Mouse (Mus musculus) liver, embryonic 14.5 days (tissue): ENCODE results near the gene Sppl3. TPM values are rescaled to one million over a fixed set of nuclear protein-coding genes. Genes with fewer than 3 reads are reported as not detected.

ENCODE experiments used
- ATAC-seq: fragments of 200-750 bp; cut with Nextera tagmentation; 2 replicates; pipeline ENCODE4 v1.8.0; 2017; ENCODE audit warnings: moderate number of reproducible peaks, mild to moderate bottlenecking, moderate library complexity; ENCODE audit not compliant: insufficient read depth
- DNase-seq, 3 experiments: peaks; one replicate each; pipeline ENCODE4 v3.0.0-alpha.2; 2012 to 2013; ENCODE audit warnings: low read depth in 3 of 3, low spot score in 3 of 3
- H3K27ac ChIP-seq: fragments of 300-500 bp; sonication (generic); 2 replicates; pipeline ENCODE4 v1.5.1; 2014; ENCODE audit warnings: moderate library complexity, mild to moderate bottlenecking, control low read depth, inconsistent platforms
- H3K27me3 ChIP-seq: fragments of 300-500 bp; sonication (generic); 2 replicates; pipeline ENCODE4 v1.6.1; 2014; ENCODE audit warnings: mild to moderate bottlenecking, low read length, moderate library complexity; ENCODE audit not compliant: control insufficient read depth, insufficient read depth
- H3K36me3 ChIP-seq: fragments of 300-500 bp; sonication (generic); replicated peaks from 2 replicates; pipeline ENCODE4 v1.6.1; 2014; ENCODE audit warnings: low read depth; ENCODE audit not compliant: control insufficient read depth, insufficient read depth
- H3K4me1 ChIP-seq, 2 experiments: fragments of 200-500 bp in 1 of 2; fragments of 300-500 bp in 1 of 2; sonication (generic) in 1 of 2; replicated peaks; 2 replicates each; pipeline ENCODE4 v1.6.1; 2012 to 2014; ENCODE audit warnings: antibody characterized with exemption in 1 of 2, inconsistent platforms in 1 of 2, low read length in 1 of 2; ENCODE audit not compliant: control insufficient read depth in 2 of 2, insufficient read depth in 2 of 2
- H3K4me2 ChIP-seq: fragments of 300-500 bp; sonication (generic); 2 replicates; pipeline ENCODE4 v1.6.1; 2014; ENCODE audit warnings: low read depth, mild to moderate bottlenecking, control low read depth, moderate library complexity
- H3K4me3 ChIP-seq, 2 experiments: fragments of 200-500 bp in 1 of 2; fragments of 300-500 bp in 1 of 2; sonication (generic) in 1 of 2; 2 replicates each; pipeline ENCODE4 v1.5.1; 2012 to 2014; ENCODE audit warnings: low read depth in 2 of 2, low read length in 2 of 2, mild to moderate bottlenecking in 2 of 2, control low read depth in 1 of 2, inconsistent platforms in 1 of 2, moderate library complexity in 1 of 2; ENCODE audit not compliant: insufficient read depth in 1 of 2
- H3K9ac ChIP-seq: fragments of 300-500 bp; sonication (generic); replicated peaks from 2 replicates; pipeline ENCODE4 v1.6.1; 2014; ENCODE audit warnings: mild to moderate bottlenecking, control low read depth, moderate library complexity
- H3K9me3 ChIP-seq: fragments of 300-500 bp; sonication (generic); 2 replicates; pipeline ENCODE4 v1.6.1; 2016; ENCODE audit warnings: low read length, mixed read lengths; ENCODE audit not compliant: control insufficient read depth
- CTCF ChIP-seq: IDR thresholded peaks from 2 replicates; pipeline ENCODE4 v1.5.1; 2016; ENCODE audit warnings: antibody characterized with exemption, low read depth, control low read depth
- EP300 ChIP-seq: IDR thresholded peaks from 2 replicates; pipeline ENCODE4 v1.6.1; 2016; ENCODE audit warnings: antibody characterized with exemption, low read depth
- WGBS: fragments of 180-500 bp; shearing (Covaris S2); extraction: QIAGEN DNeasy Blood & Tissue Kit; methylation state at CpG from one replicate; pipeline ENCODE4 v1.1.7; 2014; ENCODE audit not compliant: insufficient replicate concordance; 5-methylcytosine and 5-hydroxymethylcytosine counted together
- polyA plus RNA-seq, 2 experiments: library from polyadenylated mRNA; depleted of rRNA in 1 of 2; stranded (reverse) in 1 of 2; unstranded in 1 of 2; fragments of >200 nt; fragmentation: Nextera tagmentation in 1 of 2; extraction: Ambion mirVana in 1 of 2; gene quantifications; 2 replicates each; pipeline versions ENCODE4 v1.2.1 to v1.2.3; 2012 to 2014

The Sppl3 gene
- polyA plus RNA-seq, 2 experiments = 5.4 to 17.2 TPM

DNA sequence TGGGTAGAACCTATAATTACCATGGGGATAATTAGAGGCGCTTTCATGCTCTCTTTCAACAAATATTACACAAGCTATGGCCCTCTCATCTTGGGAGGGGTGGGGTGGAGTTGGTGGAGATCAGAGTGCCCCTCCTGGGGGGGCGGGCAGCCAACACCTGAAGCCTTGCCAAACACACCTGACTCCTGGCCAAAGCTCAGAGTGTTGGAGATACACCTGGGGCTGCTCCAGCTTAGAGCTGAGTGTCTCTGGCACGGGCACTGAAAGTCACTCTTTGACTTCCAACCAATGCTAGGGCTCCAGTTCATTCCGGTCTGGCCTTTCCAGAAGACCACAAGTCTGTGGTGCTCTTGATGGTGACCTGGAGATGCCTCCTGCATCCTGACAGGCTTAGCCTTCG lies 3.2 kb upstream of the Sppl3 start:
- no peak for TF ChIP-seq EP300
- TF ChIP-seq CTCF = no peak
- 73% methylated on average over 5 of the region's 5 CpGs for WGBS
- Histone ChIP-seq H3K27me3 (no peaks in the 10 kb centered on the region), H3K9me3 (no peaks in the 10 kb centered on the region), H3K36me3 (no peaks in the 10 kb centered on the region), H3K4me1 (peaks cover 15 to 25% of the 10 kb centered on the region in 2 experiments), H3K4me2 (no peak overlapping the region), H3K4me3 (no peak overlapping the region), H3K9ac (no peak overlapping the region), H3K27ac (no peak overlapping the region)
- no peak for DNase-seq
- ATAC-seq = no peak

GRCm38 (mm10) chr5:115008307-115008706 lies 2.6 kb upstream of the Sppl3 start:
- Histone ChIP-seq H3K9me3 (no peaks in the 10 kb centered on the region), H3K4me1 (peaks cover 21 to 28% of the 10 kb centered on the region in 2 experiments), H3K4me3 (no peak overlapping the region), H3K9ac (no peak overlapping the region), H3K27ac (no peak overlapping the region), H3K4me2 (no peak overlapping the region), H3K36me3 (no peaks in the 10 kb centered on the region), H3K27me3 (no peaks in the 10 kb centered on the region)
- ATAC-seq (no peak), DNase-seq (no peak)
- 30% methylated on average over 7 of the region's 7 CpGs for WGBS
- TF ChIP-seq EP300 (no peak), CTCF (no peak)

- Histone ChIP-seq H3K27me3 (no peaks in the 10 kb centered on the region), H3K9me3 (no peaks in the 10 kb centered on the region), H3K9ac (no peak overlapping the region), H3K27ac (no peak overlapping the region), H3K4me1 (peaks cover 27 to 32% of the 10 kb centered on the region in 2 experiments), H3K4me2 (no peak overlapping the region), H3K4me3 (no peak overlapping the region), H3K36me3 (no peaks in the 10 kb centered on the region)
- DNase-seq (no peak), ATAC-seq (no peak)
- 84% methylated on average over 6 of the region's 6 CpGs for WGBS
- TF ChIP-seq CTCF (no peak), EP300 (no peak)
These were observed 1.8 kb upstream of the Sppl3 start for GRCm38 (mm10) chr5:115009143-115009542.

GRCm38 (mm10) chr5:115009961-115010360 lies 976 bp upstream of the Sppl3 start:
- Histone ChIP-seq H3K4me1 (peaks cover 33 to 38% of the 10 kb centered on the region in 2 experiments), H3K4me3 (peak overlapping the region in 1 of 2 experiments; percentile 85; a peak in 2 of 4 replicates), H3K27me3 (no peaks in the 10 kb centered on the region), H3K27ac (no peak overlapping the region), H3K4me2 (peak overlapping the region; percentile 99), H3K9me3 (no peaks in the 10 kb centered on the region), H3K36me3 (no peaks in the 10 kb centered on the region), H3K9ac (peak overlapping the region; percentile 78; the same call in 1 of the 2 replicates)
- TF ChIP-seq EP300 = no peak
- no peak for TF ChIP-seq CTCF
- no peak for ATAC-seq
- 20% methylated on average over 3 of the region's 3 CpGs for WGBS
- DNase-seq = no peak

- under 1% methylated on average over 51 of the region's 57 CpGs for WGBS
- H3K4me1 ChIP-seq = peaks cover 39 to 44% of the 10 kb centered on the region in 2 experiments
- DNase-seq = no peak
These were observed 231 bp downstream of the Sppl3 start for GRCm38 (mm10) chr5:115011217-115011518.

More at GRCm38 (mm10) chr5:115011217-115011518, 231 bp downstream of the Sppl3 start:
- H3K4me2 ChIP-seq = peak overlapping the region; percentile 90
- peak overlapping the region; percentile 75 for H3K27ac ChIP-seq
- H3K9me3 ChIP-seq = no peaks in the 10 kb centered on the region
- H3K36me3 ChIP-seq = no peaks in the 10 kb centered on the region
- TF ChIP-seq CTCF (no peak), EP300 (no peak)
- no peak for ATAC-seq
- peak overlapping the region; percentile 85 to 99 for H3K4me3 ChIP-seq
- no peaks in the 10 kb centered on the region for H3K27me3 ChIP-seq
- peak overlapping the region; percentile 98 for H3K9ac ChIP-seq
